Mouse (Mus musculus): ENCODE measurements around the gene Mxra8.

Gene Mxra8

DNA sequence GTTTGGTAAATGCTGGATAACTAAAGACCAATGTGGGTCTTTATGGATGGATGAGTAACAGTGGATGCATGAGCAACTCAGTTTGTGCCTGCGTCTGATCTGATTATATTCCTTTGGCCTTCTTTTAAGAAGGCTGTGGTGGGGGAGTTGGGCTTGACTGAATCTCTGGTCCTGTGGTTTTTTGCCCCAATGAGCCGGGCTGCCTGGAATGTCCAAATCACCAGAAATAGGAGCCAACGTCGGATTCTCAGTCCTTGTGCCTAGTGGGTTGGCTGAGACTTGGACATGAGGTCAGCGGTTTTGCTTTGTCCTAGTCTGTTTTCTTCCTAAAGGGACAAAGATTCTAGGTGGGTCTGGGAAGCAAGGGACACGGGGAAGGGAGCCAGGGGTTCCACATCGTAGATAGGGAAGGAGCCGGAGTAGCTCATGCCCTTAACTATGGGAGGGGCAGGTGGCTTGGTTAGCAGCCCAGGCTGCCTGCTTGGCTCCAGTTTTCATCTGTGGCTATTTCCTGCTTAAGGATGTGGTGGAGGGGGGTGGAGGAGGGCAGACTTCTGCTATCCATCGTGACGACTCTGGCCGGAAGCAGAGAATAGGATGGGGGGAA lies 2.0 kb upstream of the Mxra8 start:
- no peak for DNase-seq (ENCODE audit: low read depth, low spot score)

DNA sequence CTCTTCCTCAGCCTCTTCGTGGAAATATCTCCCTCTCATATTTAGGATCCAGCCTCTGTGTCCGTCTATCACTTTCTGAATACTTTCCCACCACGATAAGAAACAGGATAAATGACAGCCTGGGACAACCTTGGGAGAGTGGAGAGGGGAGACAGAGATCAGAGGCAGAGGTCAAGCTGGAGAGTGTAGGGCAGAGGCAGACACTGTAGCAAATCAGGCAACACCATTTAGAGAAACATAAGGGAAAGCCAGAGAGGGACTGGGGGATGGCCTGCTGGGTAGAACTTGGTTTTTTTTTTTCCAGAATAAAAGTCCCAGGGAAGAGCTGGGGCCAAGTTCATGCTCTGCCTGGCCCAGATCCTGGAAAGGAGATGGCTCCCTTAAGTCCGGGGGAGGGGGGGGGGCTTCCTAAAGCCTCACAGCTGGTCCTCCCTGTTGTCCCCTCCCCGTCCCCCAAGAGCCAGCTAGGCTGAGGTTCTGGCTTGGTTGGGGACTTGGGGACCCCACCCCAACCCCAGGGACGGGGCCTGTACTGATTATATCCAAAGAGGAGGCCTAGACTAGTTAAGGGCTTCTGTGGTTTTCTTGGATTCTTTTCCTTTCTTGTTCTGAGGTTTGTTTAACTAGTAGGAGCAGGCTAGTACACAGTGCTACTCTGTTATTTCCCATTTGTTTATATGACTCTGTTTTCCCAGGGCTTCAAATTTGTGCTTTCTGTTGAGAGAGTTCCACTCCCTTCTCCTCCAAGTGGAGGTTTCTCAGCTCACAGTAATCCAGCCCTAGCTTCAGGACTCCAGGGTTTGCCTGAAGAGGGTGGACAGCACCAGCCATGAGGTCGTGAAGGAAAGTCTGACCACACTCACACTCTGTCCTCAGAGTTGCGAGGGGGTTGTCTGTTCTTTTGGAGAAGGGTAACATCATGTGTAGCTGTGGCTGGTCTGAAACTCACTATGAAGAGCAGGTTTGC lies 1.0 kb upstream of the Mxra8 start:
- DNase-seq (ENCODE audit: low read depth, low spot score), result no peak

- no peak for DNase-seq (ENCODE audit: low read depth, low spot score)
Measured at GRCm38 (mm10) chr4:155840076-155841002, 859 bp downstream of the Mxra8 start.

- DNase-seq (ENCODE audit: low read depth, low spot score), result peak; percentile 93
Measured at GRCm38 (mm10) chr4:155841003-155841454, 1.5 kb downstream of the Mxra8 start.

DNA sequence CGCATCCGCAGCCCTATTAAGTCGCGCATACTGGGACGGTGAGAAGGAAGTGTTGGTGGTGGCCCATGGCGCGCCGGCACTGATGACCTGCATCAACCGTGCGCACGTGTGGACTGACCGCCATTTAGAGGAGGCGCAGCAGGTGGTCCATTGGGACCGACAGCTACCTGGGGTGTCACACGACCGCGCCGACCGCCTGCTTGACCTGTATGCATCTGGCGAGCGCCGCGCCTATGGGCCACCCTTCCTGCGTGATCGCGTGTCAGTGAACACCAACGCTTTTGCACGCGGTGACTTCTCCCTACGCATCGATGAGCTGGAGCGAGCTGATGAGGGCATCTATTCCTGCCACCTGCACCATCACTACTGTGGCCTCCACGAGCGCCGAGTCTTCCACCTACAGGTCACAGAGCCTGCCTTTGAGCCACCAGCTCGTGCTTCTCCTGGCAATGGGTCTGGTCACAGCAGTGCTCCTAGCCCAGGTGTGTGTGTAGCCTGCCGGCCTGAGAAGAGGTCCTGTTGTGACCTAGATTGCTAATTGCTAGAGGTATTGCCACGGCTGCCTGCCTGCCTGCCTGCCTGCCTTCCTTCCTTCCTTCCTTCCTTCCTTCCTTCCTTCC lies 2.3 kb downstream of the Mxra8 start:
- peak; percentile 57 for DNase-seq (ENCODE audit: low read depth, low spot score)

- DNase-seq (ENCODE audit: low read depth, low spot score), result no peak
Measured at GRCm38 (mm10) chr4:155843231-155843630, 3.8 kb downstream of the Mxra8 start.

DNA sequence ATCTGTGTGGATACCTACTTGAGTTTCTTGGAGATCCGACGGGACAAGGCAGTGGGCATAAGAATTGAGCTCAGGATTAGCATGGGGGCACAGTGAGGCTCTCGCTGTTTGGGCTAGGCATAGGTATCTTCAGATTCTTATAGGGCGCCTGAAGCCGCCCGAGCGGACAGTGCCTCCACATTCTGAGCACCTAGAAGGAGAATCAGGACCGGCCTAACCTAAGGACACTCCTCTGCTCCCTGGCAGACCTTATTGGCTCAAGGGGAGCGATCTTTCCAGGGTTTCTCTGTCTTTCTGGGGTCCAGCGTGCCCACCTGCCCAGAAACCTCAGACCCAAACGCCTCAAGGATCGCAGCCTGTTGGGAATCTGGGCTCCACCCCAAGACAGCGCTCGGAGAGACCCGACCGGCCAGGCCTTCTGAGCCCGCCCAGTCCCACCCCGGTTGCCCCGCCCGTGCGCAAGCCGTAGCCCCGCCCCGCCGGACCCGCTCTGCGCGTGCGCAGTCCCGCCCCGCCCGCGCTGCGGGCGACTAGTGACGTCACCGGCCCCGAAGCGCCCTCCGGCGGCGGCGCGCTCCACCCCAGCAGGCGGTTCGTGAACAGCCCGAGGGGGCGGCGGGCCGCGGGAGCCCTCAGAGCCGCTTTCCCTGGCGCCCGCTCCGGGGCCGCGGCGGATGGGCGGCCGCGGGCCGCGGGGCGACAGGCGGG lies 7.5 kb downstream of the Mxra8 start, which contains the start of gene Dvl1:
Gene Dvl1 (plus strand): TSS at position 532 of the 708 bp plus-strand sequence.
- peak; percentile 92 for DNase-seq (ENCODE audit: low read depth, low spot score)

GRCm38 (mm10) chr4:155847591-155848352 lies 8.3 kb downstream of the Mxra8 start:
- DNase-seq (ENCODE audit: low read depth, low spot score), result peak; percentile 46

DNA sequence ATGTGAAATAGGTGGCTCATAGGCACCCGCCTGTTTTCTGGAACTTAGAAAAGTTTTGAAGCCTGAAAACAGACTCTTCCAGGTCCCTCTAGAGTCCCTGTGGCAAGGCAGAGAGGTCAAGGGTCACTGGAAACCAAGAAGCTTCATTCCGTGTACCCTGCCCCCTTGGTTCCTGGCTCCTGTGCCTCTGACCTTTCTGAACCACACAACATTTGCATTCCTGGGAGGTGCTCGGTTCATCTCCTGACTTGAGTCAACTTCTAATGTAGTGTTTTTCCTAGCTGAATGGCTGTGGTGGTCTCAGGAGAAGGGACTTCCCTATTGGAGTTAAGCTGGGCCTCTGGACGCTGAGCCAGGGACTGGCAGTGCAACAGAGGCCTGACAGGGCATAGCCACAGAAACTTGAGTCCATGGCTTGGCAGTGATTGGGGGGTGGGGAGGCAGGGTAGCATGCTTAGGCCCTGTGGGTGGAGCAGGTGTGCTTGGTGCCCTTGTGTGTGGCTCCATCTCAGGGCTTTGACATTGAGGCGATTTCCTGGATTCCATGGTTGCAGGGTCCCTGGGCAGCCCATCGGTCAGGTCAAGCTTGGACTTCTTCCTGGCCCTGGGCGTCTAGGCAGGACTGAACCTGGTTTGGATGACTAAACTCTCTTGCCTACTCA lies 9.1 kb downstream of the Mxra8 start:
- peak; percentile 31 for DNase-seq (ENCODE audit: low read depth, low spot score)

- no peak for DNase-seq (ENCODE audit: low read depth, low spot score)
Measured at GRCm38 (mm10) chr4:155849391-155849790, 9.9 kb downstream of the Mxra8 start.

- DNase-seq (ENCODE audit: low read depth, low spot score), result no peak
Measured at GRCm38 (mm10) chr4:155849792-155850451, 10.4 kb downstream of the Mxra8 start.

- no peak for DNase-seq (ENCODE audit: low read depth, low spot score)
Measured at GRCm38 (mm10) chr4:155851368-155851767, 11.9 kb downstream of the Mxra8 start.

DNA sequence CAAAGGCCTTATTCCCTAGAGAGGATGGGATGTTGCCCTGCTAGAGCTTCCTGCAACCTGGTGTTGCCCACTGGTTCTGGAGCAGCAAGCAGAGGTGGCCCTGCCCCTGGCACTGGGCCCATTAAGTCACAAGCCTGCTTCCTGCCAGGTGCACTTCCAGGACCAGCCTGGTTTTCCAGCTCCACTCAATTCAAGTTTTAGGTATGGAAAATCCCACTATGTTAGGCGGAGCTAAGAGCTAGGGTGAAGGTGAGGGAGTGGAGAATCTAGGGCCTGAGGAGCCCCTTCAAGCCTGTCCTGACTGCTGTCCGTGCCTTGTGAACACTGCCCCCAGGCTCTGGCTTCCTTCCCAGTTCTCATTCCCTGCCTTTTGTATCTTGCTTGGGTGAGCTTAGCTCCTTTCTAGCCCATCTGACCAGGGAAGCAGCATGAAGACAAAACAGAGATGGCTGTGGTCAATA lies 12.5 kb downstream of the Mxra8 start:
- DNase-seq (ENCODE audit: low read depth, low spot score), result no peak

- DNase-seq (ENCODE audit: low read depth, low spot score), result no peak
Measured at GRCm38 (mm10) chr4:155853421-155853820, 13.9 kb downstream of the Mxra8 start.

GRCm38 (mm10) chr4:155854991-155855390 lies 15.5 kb downstream of the Mxra8 start:
- no peak for DNase-seq (ENCODE audit: low read depth, low spot score)

- no peak for DNase-seq (ENCODE audit: low read depth, low spot score)
Measured at GRCm38 (mm10) chr4:155856071-155856470, 16.6 kb downstream of the Mxra8 start.

GRCm38 (mm10) chr4:155856881-155857280 lies 17.4 kb downstream of the Mxra8 start:
- DNase-seq (ENCODE audit: low read depth, low spot score), result no peak

DNA sequence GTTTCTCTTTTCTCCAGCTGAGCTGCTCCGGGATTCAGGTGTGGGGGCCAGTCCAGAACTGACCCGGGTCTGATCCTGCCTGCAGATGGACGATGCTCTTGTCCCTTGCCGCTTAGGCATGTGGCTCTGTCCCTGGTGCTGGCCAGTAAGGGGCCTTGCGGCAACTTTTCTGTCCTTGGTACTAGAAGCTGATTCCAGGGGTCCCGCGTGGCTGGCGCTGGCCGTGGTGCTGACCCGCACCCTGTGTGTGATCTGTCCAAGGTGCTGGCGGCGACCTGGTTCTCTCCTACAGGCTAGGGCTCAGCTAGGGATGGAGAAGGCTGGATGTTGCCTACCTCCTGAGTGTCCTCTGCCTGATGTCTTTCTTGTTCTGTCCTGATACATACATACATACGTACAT lies 19.8 kb downstream of the Mxra8 start:
- peak; percentile 85 for DNase-seq (ENCODE audit: low read depth, low spot score)

DNA sequence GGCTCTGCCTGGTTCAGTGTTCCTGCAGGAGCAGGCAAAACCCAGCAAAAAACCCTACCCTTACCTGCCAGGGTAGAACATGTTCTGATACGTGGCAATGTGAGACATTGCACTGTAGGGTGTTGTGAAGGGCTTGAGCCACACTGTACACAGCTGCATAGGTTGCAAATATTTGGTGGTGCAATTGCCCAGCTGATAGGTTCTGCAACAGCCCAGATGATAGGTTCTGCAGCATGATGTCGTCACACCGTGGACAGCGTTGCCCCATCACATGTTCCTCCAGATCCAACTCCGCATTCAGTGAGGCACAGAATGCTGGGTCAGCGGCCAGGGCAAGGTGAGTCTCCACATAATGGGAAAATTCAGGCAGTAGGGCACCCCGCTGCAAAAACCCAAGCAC lies 22.3 kb downstream of the Mxra8 start:
- DNase-seq (ENCODE audit: low read depth, low spot score), result no peak

Data from ZHBTc4 (cell line).